Mouse (Mus musculus) heart, postnatal 0 days (tissue): ENCODE results near the gene Rbm46.

ENCODE experiments used
- CTCF ChIP-seq: IDR thresholded peaks from 2 replicates; pipeline ENCODE4 v1.5.1; 2016; ENCODE audit warnings: antibody characterized with exemption, control low read depth, low read depth
- EP300 ChIP-seq: IDR thresholded peaks from 2 replicates; pipeline ENCODE4 v1.6.1; 2016; ENCODE audit warnings: antibody characterized with exemption, low read depth

GRCm38 (mm10) chr3:82876372-82876739, at the start of gene Rbm46:
- TF ChIP-seq CTCF, result no peak
- TF ChIP-seq EP300, result no peak
